Mouse (Mus musculus) gastrocnemius, postnatal 25 days (tissue): ENCODE measurements around the gene Mnd1. TPM values are rescaled to one million over a fixed set of nuclear protein-coding genes. Genes with fewer than 3 reads are reported as not detected.

Experiments used
- DNase-seq: peaks from one replicate; pipeline ENCODE4 v3.0.0; 2022
- total RNA-seq, 2 experiments: library from RNA; stranded (reverse); gene quantifications; 1 replicate in 1 of 2; 2 replicates in 1 of 2; pipeline ENCODE4 v1.2.3; 2021

The Mnd1 gene
- total RNA-seq, 2 experiments from 2014 or later, result 2.1 to 3.3 TPM

GRCm38 (mm10) chr3:84041739-84042138, 113.8 kb downstream of the Mnd1 start:
- DNase-seq, result no peak

DNA sequence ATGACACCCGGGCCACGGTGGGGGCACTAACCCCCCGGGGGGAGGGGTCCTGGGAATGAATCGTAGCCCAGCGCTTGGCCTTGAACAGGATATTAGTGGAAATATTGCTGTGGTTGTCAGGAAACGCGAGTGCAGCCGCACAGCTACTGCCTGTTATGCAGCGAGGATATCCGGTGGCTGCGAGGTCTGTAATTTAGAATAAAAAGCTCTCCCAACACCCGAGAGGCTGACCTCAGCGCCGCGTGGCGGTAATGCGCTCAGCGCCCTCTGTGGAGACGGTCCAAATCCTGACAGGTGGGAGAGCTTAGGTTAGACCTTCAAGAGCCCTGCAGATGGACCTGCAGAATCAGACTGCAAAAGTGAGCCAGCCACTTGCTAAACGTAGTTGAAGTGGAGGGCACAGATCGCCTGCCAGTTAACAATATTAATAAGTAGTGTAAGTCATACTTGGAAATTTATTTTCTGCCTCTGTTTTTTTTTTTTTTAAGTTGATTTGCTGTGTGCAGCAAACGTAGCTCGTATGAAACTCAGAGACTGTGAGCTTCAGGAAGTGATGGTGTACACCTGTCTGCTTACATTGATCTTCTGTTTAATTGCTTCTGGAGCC, 115.0 kb downstream of the Mnd1 start:
- no peak for DNase-seq

- peak; percentile 83 for DNase-seq
Measured at GRCm38 (mm10) chr3:84039646-84040475, 115.7 kb downstream of the Mnd1 start, which contains the start of gene Tmem131l. Tmem131l (minus strand) TSS chr3:84040175.

GRCm38 (mm10) chr3:84038981-84039645, 116.5 kb downstream of the Mnd1 start:
- peak; percentile 41 for DNase-seq

GRCm38 (mm10) chr3:84038126-84038525, 117.5 kb downstream of the Mnd1 start:
- DNase-seq, result no peak

Other genes starting within 250 kb of the Mnd1 start
- gene Tmem131l, start 115.6 kb downstream of the Mnd1 start, total RNA-seq, result 10 to 100 TPM; 10.1 to 12.7 TPM
- gene Gm6525, start 18.3 kb upstream of the Mnd1 start, total RNA-seq, result not detected
- gene Trim2, start 151.1 kb upstream of the Mnd1 start, total RNA-seq, result 1 to 10 TPM; 2.7 to 3.3 TPM